Mouse (Mus musculus) erythroblast, embryonic 14.5 days (primary cell): ENCODE data around the gene Hcfc1.

Experiments
- GATA1 ChIP-seq: IDR thresholded peaks from 2 replicates; pipeline ENCODE4 v1.6.1; 2012; ENCODE audit warnings: low read length, inconsistent platforms, mixed read lengths
- TAL1 ChIP-seq: IDR thresholded peaks from 3 replicates; pipeline ENCODE4 v1.6.1; 2012; ENCODE audit warnings: low read length, inconsistent platforms, mixed read lengths

- TF ChIP-seq GATA1, result no peak
- TF ChIP-seq TAL1, result no peak
Observed at GRCm38 (mm10) chrX:73966248-73967176, at the start of gene Hcfc1.
